Comparison of ENCODE assay signal across 11 mouse cellular contexts in the genomic region with DNA sequence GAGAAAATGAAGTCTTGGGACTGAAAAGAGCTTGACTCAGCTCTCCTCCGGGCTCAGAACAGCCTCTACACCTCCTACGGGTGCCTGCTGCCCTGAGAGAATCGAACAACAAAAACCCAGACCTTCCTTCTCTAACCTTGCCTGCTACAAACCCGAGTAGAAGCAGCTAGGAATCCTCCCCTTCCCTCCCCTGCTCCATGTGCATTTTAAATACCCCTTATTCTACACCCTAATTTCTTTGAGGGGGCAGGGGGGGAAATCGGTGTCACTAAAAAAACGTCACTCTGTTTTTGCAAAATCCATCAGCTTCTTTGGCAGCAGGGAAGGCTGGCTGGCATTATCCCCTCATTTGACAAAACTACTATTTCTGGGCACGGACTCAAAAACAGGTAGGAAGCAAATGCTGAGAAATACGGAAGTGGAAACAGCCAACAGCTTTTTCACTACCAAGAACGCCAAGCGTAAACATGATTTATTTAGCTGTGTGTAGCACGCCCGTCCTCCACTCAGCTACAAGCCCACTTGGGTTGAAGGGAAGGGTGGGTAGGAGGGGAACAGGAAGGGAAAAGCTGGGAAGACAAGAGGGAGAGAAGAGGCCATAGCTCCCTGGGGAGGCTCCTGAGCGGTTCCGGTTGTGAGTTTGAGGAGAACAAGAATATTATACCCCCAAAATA. TPM values are rescaled to one million over a fixed set of nuclear protein-coding genes. Genes with fewer than 3 reads are reported as not detected.
DNase-seq lines count a peak whose midpoint lies in the region; ATAC-seq and TF ChIP-seq lines count a peak whose summit lies in the region.
"Had no signal": no experiment of that assay in that cellular context is flagged by ENCODE, and none has a peak within 500 bp of the region (broad histone marks: within the 10 kb centered on the region; RNA-seq: fewer than 3 reads in every experiment).

No protein-coding gene starts in this region.

- H3K9ac ChIP-seq in heart, embryonic 15.5 days: no peak overlapping the region
- H3K9ac ChIP-seq in forebrain, embryonic 15.5 days (replicated peaks): peak overlapping the region; percentile 43
- H3K9ac ChIP-seq in limb, embryonic 15.5 days: no peak overlapping the region

- no peak for ATAC-seq in heart, embryonic 15.5 days (replicated peaks; ENCODE audit: insufficient number of reproducible peaks, insufficient read depth, low FRiP score, low read depth)
- ATAC-seq in forebrain, embryonic 15.5 days (replicated peaks): 0 out of 2 replicates have a peak, but pooled peaks have one; percentile 28
- no peak for ATAC-seq in limb, embryonic 15.5 days (ENCODE audit: insufficient number of reproducible peaks, low FRiP score, low TSS enrichment, low read depth)

- H3K36me3 ChIP-seq in heart, embryonic 15.5 days: no peaks in the 10 kb centered on the region
- H3K36me3 ChIP-seq in forebrain, embryonic 15.5 days: no peaks in the 10 kb centered on the region
- H3K36me3 ChIP-seq in limb, embryonic 15.5 days: no peaks in the 10 kb centered on the region

- H3K27me3 ChIP-seq in heart, embryonic 15.5 days: no peaks in the 10 kb centered on the region
- no peaks in the 10 kb centered on the region for H3K27me3 ChIP-seq in forebrain, embryonic 15.5 days
- no peaks in the 10 kb centered on the region for H3K27me3 ChIP-seq in limb, embryonic 15.5 days

- no peak for DNase-seq in heart, adult 18-20 months
- no peak for DNase-seq in yolk sac, embryonic 10.5 days (ENCODE audit: low spot score)
- no peak for DNase-seq in thymus, adult 18-20 months
- DNase-seq in kidney, adult 18-20 months: no peak
- DNase-seq: cerebellum, adult 11 months; kidney, postnatal 36 days had no signal

- no peak for TF ChIP-seq CTCF in cortical plate, adult 2 months (IDR thresholded peaks at IDR 0.05; ENCODE audit: extremely low read depth, insufficient read depth, low read length)

- H3K4me1 ChIP-seq in heart, embryonic 15.5 days (replicated peaks): peaks cover 69% of the 10 kb centered on the region
- peaks cover 4% of the 10 kb centered on the region for H3K4me1 ChIP-seq in cortical plate, adult 2 months (ENCODE audit: control insufficient read depth, insufficient read depth, low read length)
- H3K4me1 ChIP-seq in forebrain, embryonic 15.5 days: peaks cover 99% of the 10 kb centered on the region
- H3K4me1 ChIP-seq in limb, embryonic 15.5 days: peaks cover 78% of the 10 kb centered on the region

- no peaks in the 10 kb centered on the region for H3K9me3 ChIP-seq in heart, embryonic 15.5 days (replicated peaks)
- no peaks in the 10 kb centered on the region for H3K9me3 ChIP-seq in forebrain, embryonic 15.5 days
- H3K9me3 ChIP-seq in limb, embryonic 15.5 days: no peaks in the 10 kb centered on the region

- TF ChIP-seq POLR2A in cortical plate, adult 2 months (IDR thresholded peaks at IDR 0.05; ENCODE audit: extremely low read depth, insufficient read depth, low read length): no peak

- 42% methylated on average over 14 of the region's 14 CpGs for WGBS in heart, embryonic 15.5 days
- 6% methylated on average over 14 of the region's 14 CpGs for WGBS in forebrain, embryonic 15.5 days
- WGBS in limb, embryonic 15.5 days: 16% methylated on average over 14 of the region's 14 CpGs

- H3K4me2 ChIP-seq in heart, embryonic 15.5 days: peak overlapping the region; percentile 52
- H3K4me2 ChIP-seq in forebrain, embryonic 15.5 days (replicated peaks): peak overlapping the region; percentile 72
- peak overlapping the region; percentile 38 for H3K4me2 ChIP-seq in limb, embryonic 15.5 days

- H3K27ac ChIP-seq in heart, embryonic 15.5 days: no peak overlapping the region
- peak overlapping the region; percentile 41 for H3K27ac ChIP-seq in cortical plate, adult 2 months (ENCODE audit: insufficient read depth, low read length)
- H3K27ac ChIP-seq in forebrain, embryonic 15.5 days (replicated peaks): peak overlapping the region; percentile 86
- H3K27ac ChIP-seq in limb, embryonic 15.5 days: no peak overlapping the region

- H3K4me3 ChIP-seq in heart, embryonic 15.5 days: peak overlapping the region; percentile 13
- H3K4me3 ChIP-seq in cortical plate, adult 2 months (ENCODE audit: insufficient read depth, low read length): peak overlapping the region; percentile 28; the same call in 1 of the 2 replicates
- peak overlapping the region; percentile 26 for H3K4me3 ChIP-seq in forebrain, embryonic 15.5 days
- H3K4me3 ChIP-seq in limb, embryonic 15.5 days: peak overlapping the region; percentile 15; the same call in 1 of the 2 replicates

RNA-seq across cellular contexts. Expression of a gene that starts 27.4 kb away (rescaled TPM):
- 4.6 and 9.3 TPM in 2 replicates for polyA plus RNA-seq in heart, embryonic 15.5 days (2015; fragmentation: Nextera tagmentation; extraction: Ambion mirVana)
- 1 to 10 TPM in 1 of 2 experiments, under 1 TPM in 1; 0.69 to 1.1 TPM for total RNA-seq in heart, adult 18-20 months (2021)
- polyA plus RNA-seq in cortical plate, adult 2 months (2012; rRNA removed): 23.9 and 27.2 TPM in 2 replicates
- polyA plus RNA-seq in forebrain, embryonic 15.5 days (2015; fragmentation: Nextera tagmentation; extraction: Ambion mirVana): 109 and 117 TPM in 2 replicates
- polyA plus RNA-seq in limb, embryonic 15.5 days (2015; fragmentation: Nextera tagmentation; extraction: Ambion mirVana): 14.3 and 19.9 TPM in 2 replicates
- total RNA-seq: MEL had no signal

Comparison
In these comparisons a context has a peak if more than half of its experiments do, and no peak if none do; other contexts are left out.
1. H3K27ac ChIP-seq: peak in cortical plate, adult 2 months (single experiment) and forebrain, embryonic 15.5 days (single experiment); none in heart, embryonic 15.5 days (single experiment) and limb, embryonic 15.5 days (single experiment).
2. Peak in every context shown above with its lines, with median percentiles within 50 percentile points of each other: H3K4me2 ChIP-seq and H3K4me3 ChIP-seq.